In genomic region chr13:11997366-11997765, GRCm38 (mm10) we compare ENCODE assay signal across 28 mouse cellular contexts.
"Had no signal": no experiment of that assay in that cellular context is flagged by ENCODE, and none has a peak within 500 bp of the region (broad histone marks: within the 10 kb centered on the region; RNA-seq: fewer than 3 reads in every experiment).

No protein-coding gene starts in this region.

- H3K27ac ChIP-seq: limb, embryonic 10.5 days; limb, embryonic 12.5 days; limb, embryonic 13.5 days; limb, embryonic 15.5 days; liver, embryonic 12.5 days; liver, embryonic 13.5 days; liver, embryonic 14.5 days; liver, embryonic 15.5 days; lung, embryonic 15.5 days; macrophage; midbrain, embryonic 10.5 days; midbrain, embryonic 12.5 days; midbrain, embryonic 13.5 days; midbrain, embryonic 15.5 days; neural tube, embryonic 12.5 days had no signal

- H3K4me3 ChIP-seq: limb, embryonic 10.5 days; limb, embryonic 12.5 days; limb, embryonic 13.5 days; limb, embryonic 15.5 days; liver, embryonic 12.5 days; liver, embryonic 13.5 days; liver, embryonic 15.5 days; lung, embryonic 15.5 days; megakaryocyte, embryonic 14.5 days; midbrain, embryonic 10.5 days; midbrain, embryonic 12.5 days; midbrain, embryonic 13.5 days; midbrain, embryonic 15.5 days; myocyte; neural tube, embryonic 12.5 days had no signal

- DNase-seq: left cerebral cortex, postnatal 4 days; liver; liver, embryonic 13.5 days; liver, postnatal 0 days; lung, adult 18-20 months; lung, adult 2 months; lung, embryonic 14.5 days; lung, postnatal 10 days; lung, postnatal 14 days; lung, postnatal 36 days; lung, postnatal 4 days; midbrain, embryonic 14.5 days had no signal
